Mouse (Mus musculus) regulatory T cell (primary cell): ENCODE results near the gene Foxc2.

ENCODE experiments used
- in situ Hi-C: fragments of 300-600 bp; cut with MboI, MseI; formaldehyde crosslinking; loops from one replicate; pipeline ENCODE4 v1.15.1; 2025; ENCODE audit warnings: high pct_unique_total_duplicates

The Foxc2 gene

GRCm38 (mm10) chr8:121085011-121085410, 31.0 kb upstream of the Foxc2 start:
- in situ Hi-C loops, result loop anchor here (25.0 kb wide), 1 partner anchor 448 kb away; the partner anchor contains the start of gene 1190005I06Rik

GRCm38 (mm10) chr8:121085561-121085960, 30.4 kb upstream of the Foxc2 start:
- in situ Hi-C loops, result loop anchor here (25.0 kb wide), 1 partner anchor 448 kb away; the partner anchor contains the start of gene 1190005I06Rik

GRCm38 (mm10) chr8:121086004-121086900, 29.7 kb upstream of the Foxc2 start:
- in situ Hi-C loops, result loop anchor here (25.0 kb wide), 1 partner anchor 449 kb away; the partner anchor contains the start of gene 1190005I06Rik

GRCm38 (mm10) chr8:121088281-121088680, 27.7 kb upstream of the Foxc2 start:
- in situ Hi-C loops, result loop anchor here (25.0 kb wide), 1 partner anchor 451 kb away; the partner anchor contains the start of gene 1190005I06Rik

DNA sequence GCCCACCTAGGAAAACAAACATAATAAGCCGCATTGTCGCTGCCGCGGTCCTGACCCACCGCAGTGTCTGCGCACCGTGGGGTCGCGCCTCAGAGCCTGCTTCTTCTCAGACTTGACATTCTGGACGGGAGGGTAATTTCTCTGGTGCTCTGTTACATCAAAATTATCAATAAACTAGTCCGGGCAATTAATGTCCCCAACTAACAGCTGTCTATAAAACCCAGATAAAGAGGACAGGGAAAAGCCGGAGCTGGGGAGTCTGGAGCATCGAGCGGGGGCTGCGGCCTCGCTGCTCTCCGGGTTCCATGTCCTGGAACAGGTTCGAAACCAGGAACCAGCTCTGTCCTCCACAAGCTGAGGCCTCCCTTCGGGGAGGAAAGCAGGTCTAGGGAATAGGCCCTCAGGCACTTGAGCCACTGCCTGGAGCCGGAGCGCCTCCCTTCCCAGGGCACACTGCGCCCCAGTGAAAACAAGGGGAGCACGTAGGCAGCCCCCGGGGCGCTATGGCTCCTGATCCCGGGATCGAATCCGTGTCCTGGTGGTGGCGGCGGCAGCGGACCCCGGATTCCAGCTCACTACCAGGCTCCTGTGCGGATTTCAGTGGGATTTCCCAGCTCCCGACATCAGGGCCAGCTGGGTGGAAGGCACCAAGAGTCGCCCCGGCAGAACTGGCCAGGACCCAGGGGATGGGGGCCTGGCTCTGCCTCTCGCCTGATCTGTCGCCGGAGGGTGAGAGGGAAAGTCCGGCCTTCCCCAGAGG, 26.9 kb upstream of the Foxc2 start:
- in situ Hi-C loops, result loop anchor here (25.0 kb wide), 1 partner anchor 452 kb away; the partner anchor contains the start of gene 1190005I06Rik

GRCm38 (mm10) chr8:121089631-121090380, 26.2 kb upstream of the Foxc2 start:
- in situ Hi-C loops, result loop anchor here (5.0 to 25.0 kb wide), 3 partner anchors 113 to 453 kb away; partner anchors contain the start of gene 1190005I06Rik

DNA sequence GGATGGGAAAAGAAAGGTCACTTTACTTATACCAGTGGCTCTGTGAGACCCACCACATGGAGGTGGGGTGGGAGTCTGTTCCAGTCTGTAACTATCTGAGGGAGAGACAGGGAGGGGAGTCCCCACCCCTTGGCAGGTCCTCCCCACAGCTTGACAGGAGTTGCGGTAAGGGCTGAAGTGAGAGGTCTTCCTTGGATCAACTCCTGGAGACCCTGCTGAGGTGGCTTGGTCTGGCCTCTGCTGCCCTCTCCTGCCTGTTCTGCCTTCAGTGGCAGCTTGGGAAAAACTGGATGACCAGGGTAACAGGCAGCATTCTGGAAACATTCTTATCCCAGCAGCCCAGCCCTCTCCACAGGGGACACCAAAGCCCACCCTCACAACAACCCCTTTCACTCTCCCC, 25.3 kb upstream of the Foxc2 start:
- in situ Hi-C loops, result loop anchor here (5.0 to 25.0 kb wide), 3 partner anchors 113 to 453 kb away; partner anchors contain the start of gene 1190005I06Rik

GRCm38 (mm10) chr8:121092141-121092540, 23.8 kb upstream of the Foxc2 start:
- in situ Hi-C loops, result loop anchor here (5.0 to 25.0 kb wide), 3 partner anchors 115 to 455 kb away; partner anchors contain the start of gene 1190005I06Rik

DNA sequence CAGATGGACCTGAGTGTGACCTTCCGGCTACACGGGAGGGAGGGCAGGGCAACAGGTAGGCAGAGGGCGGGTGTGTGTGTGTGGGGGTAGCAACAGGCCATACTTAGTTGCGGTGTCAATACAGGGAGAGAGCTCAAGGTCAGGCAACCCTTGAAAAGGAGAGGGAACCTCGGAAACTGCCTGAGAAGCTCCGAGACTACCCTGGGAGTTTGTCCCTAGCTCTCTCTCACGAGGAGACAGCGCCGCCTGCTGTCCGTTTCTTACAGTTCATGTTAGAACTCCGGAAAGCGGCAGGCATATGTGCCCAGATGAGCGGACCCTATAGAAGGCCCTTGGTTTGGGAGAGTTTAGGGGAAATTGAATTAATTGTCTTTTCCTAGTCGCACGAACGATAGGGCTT, 23.3 kb upstream of the Foxc2 start:
- in situ Hi-C loops, result loop anchor here (5.0 to 25.0 kb wide), 3 partner anchors 115 to 455 kb away; partner anchors contain the start of gene 1190005I06Rik

- in situ Hi-C loops, result loop anchor here (5.0 to 25.0 kb wide), 3 partner anchors 116 to 456 kb away; partner anchors contain the start of gene 1190005I06Rik
Observed at GRCm38 (mm10) chr8:121093496-121093895, 22.5 kb upstream of the Foxc2 start.

GRCm38 (mm10) chr8:121104049-121104818, 11.7 kb upstream of the Foxc2 start:
- in situ Hi-C loops, result loop anchor here (5.0 to 25.0 kb wide), 2 partner anchors 408 to 808 kb away; partner anchors contain the start of gene Slc7a5

GRCm38 (mm10) chr8:121107668-121108656, 8.0 kb upstream of the Foxc2 start, which contains the start of gene Mthfsd:
Gene Mthfsd (minus strand): TSS chr8:121108392.
- in situ Hi-C loops, result loop anchor here (25.0 kb wide), 1 partner anchor 804 kb away; the partner anchor contains the start of gene Slc7a5

DNA sequence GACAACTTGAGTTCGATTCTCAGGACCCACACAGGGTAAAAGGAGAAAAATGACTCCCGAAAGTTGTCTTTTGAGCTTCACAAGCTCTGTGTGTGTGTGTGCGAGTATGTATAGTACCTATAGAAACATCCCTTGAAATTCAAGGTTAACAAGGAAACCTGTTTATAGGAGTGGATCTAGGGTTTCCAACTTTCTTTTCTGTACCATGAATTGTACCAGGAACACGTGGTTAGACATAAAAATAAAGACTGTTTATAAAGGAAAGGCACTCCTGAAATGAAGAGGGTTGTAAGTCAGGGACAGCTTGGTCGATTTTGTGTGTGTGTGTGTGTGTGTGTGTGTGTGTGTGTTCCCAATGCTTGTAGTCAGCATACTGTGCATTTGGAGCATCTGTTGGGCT, 7.3 kb upstream of the Foxc2 start:
- in situ Hi-C loops, result loop anchor here (25.0 kb wide), 1 partner anchor 804 kb away; the partner anchor contains the start of gene Slc7a5

- in situ Hi-C loops, result loop anchor here (25.0 kb wide), 1 partner anchor 801 kb away; the partner anchor contains the start of gene Slc7a5
Observed at GRCm38 (mm10) chr8:121111145-121111907, 4.6 kb upstream of the Foxc2 start.

GRCm38 (mm10) chr8:121113261-121113660, 2.7 kb upstream of the Foxc2 start:
- in situ Hi-C loops, result loop anchor here (25.0 kb wide), 1 partner anchor 799 kb away; the partner anchor contains the start of gene Slc7a5

DNA sequence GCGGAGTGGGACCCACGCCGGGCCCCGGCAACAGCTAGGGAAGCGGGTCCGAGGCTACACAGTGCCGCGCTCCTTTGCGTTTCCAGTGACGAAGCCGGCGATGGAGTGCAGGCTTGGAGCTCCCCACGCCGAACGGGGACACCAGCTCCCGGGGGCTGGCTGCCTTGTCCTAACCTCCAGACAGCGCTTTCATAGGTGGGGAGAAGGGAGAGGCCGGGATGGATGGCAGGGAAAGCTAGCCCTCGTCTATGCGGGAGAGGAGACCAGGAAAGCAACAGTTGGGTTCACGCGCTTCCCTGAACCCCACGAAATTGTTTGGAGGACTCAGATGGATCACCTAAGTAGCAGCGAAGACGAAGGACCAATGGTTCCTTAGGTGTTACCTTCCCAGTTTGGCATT, 835 bp upstream of the Foxc2 start:
- in situ Hi-C loops, result loop anchor here (25.0 kb wide), 1 partner anchor 797 kb away; the partner anchor contains the start of gene Slc7a5

DNA sequence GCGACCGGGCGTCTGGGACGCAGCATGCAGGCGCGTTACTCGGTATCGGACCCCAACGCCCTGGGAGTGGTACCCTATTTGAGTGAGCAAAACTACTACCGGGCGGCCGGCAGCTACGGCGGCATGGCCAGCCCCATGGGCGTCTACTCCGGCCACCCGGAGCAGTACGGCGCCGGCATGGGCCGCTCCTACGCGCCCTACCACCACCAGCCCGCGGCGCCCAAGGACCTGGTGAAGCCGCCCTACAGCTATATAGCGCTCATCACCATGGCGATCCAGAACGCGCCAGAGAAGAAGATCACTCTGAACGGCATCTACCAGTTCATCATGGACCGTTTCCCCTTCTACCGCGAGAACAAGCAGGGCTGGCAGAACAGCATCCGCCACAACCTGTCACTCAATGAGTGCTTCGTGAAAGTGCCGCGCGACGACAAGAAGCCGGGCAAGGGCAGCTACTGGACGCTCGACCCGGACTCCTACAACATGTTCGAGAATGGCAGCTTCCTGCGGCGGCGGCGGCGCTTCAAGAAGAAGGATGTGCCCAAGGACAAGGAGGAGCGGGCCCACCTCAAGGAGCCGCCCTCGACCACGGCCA, 717 bp downstream of the Foxc2 start:
- in situ Hi-C loops, result loop anchor here (25.0 kb wide), 1 partner anchor 796 kb away; the partner anchor contains the start of gene Slc7a5
